In genomic region chr12:102342147-102342546, GRCm38 (mm10) we compare ENCODE assay signal across 18 mouse cellular contexts.
"Had no signal": no experiment of that assay in that cellular context is flagged by ENCODE, and none has a peak within 500 bp of the region (broad histone marks: within the 10 kb centered on the region; RNA-seq: fewer than 3 reads in every experiment).

No protein-coding gene starts in this region.

- ATAC-seq: liver, embryonic 12.5 days; midbrain, embryonic 16.5 days had no signal

- H3K4me2 ChIP-seq: liver, embryonic 12.5 days; lung, embryonic 14.5 days; midbrain, embryonic 12.5 days; neural tube, embryonic 13.5 days; neural tube, embryonic 15.5 days had no signal

- H3K27me3 ChIP-seq: liver, embryonic 12.5 days; midbrain, embryonic 12.5 days; neural tube, embryonic 13.5 days; neural tube, embryonic 15.5 days had no signal

- H3K9me3 ChIP-seq: liver, embryonic 12.5 days; midbrain, embryonic 10.5 days; midbrain, embryonic 12.5 days; neural tube, embryonic 13.5 days; neural tube, embryonic 15.5 days had no signal

- H3K4me3 ChIP-seq: liver, embryonic 12.5 days; midbrain, embryonic 10.5 days; midbrain, embryonic 12.5 days; myocyte; neural tube, embryonic 13.5 days; neural tube, embryonic 15.5 days had no signal

- H3K9ac ChIP-seq: liver, embryonic 12.5 days; liver, embryonic 14.5 days; lung, embryonic 14.5 days; midbrain, embryonic 12.5 days; neural tube, embryonic 13.5 days; neural tube, embryonic 15.5 days had no signal

- DNase-seq: lung, embryonic 14.5 days; lung, postnatal 4 days; midbrain, embryonic 14.5 days; right cerebral cortex, adult 18-20 months; right cerebral cortex, postnatal 25 days; right cerebral cortex, postnatal 4 days; spleen, adult 18-20 months; thymus, adult 18-20 months; thymus, postnatal 14 days; thymus, postnatal 36 days had no signal

- H3K4me1 ChIP-seq: midbrain, embryonic 12.5 days; neural tube, embryonic 15.5 days had no signal

- H3K27ac ChIP-seq: liver, embryonic 12.5 days; liver, embryonic 14.5 days; midbrain, embryonic 12.5 days; neural tube, embryonic 13.5 days; neural tube, embryonic 15.5 days had no signal

- H3K36me3 ChIP-seq: midbrain, embryonic 10.5 days; midbrain, embryonic 12.5 days; neural tube, embryonic 13.5 days; neural tube, embryonic 15.5 days had no signal
